Mouse (Mus musculus): ENCODE data around the gene Dnmt1. TPM values are rescaled to one million over a fixed set of nuclear protein-coding genes. Genes with fewer than 3 reads are reported as not detected.

Gene Dnmt1
- polyA plus RNA-seq, 1 experiment from 2014 or later: 88.1 TPM

GRCm38 (mm10) chr9:20965606-20966005, 5.9 kb upstream of the Dnmt1 start:
- Histone ChIP-seq H3K4me3 (ENCODE audit: low read depth, low read length) (no peak overlapping the region), H3K9me3 (replicated peaks; ENCODE audit: control insufficient read depth, low read length) (no peaks in the 10 kb centered on the region), H3K9ac (replicated peaks; ENCODE audit: low read length) (no peak overlapping the region), H3K27ac (replicated peaks; ENCODE audit: low read depth, low read length) (no peak overlapping the region), H3K27me3 (ENCODE audit: control insufficient read depth, insufficient read depth, low read length) (no peaks in the 10 kb centered on the region), H3K4me2 (ENCODE audit: low read depth, low read length) (no peak overlapping the region), H3K36me3 (replicated peaks; ENCODE audit: control insufficient read depth, insufficient read depth, low read depth, low read length) (peaks cover 17% of the 10 kb centered on the region), H3K4me1 (ENCODE audit: control insufficient read depth, insufficient read depth, low read length) (no peaks in the 10 kb centered on the region)
- WGBS: 92% methylated on average over 4 of the region's 4 CpGs
- no peak for DNase-seq (ENCODE audit: low spot score)
- no peak for ATAC-seq (replicated peaks; ENCODE audit: insufficient number of reproducible peaks, low FRiP score, low TSS enrichment, low read depth)

GRCm38 (mm10) chr9:20961557-20961956, 1.9 kb upstream of the Dnmt1 start:
- Histone ChIP-seq H3K27ac (replicated peaks; ENCODE audit: low read depth, low read length) (no peak overlapping the region), H3K27me3 (ENCODE audit: control insufficient read depth, insufficient read depth, low read length) (no peaks in the 10 kb centered on the region), H3K36me3 (replicated peaks; ENCODE audit: control insufficient read depth, insufficient read depth, low read depth, low read length) (peaks cover 1% of the 10 kb centered on the region), H3K4me2 (ENCODE audit: low read depth, low read length) (no peak overlapping the region), H3K9me3 (replicated peaks; ENCODE audit: control insufficient read depth, low read length) (no peaks in the 10 kb centered on the region), H3K4me3 (ENCODE audit: low read depth, low read length) (no peak overlapping the region), H3K9ac (replicated peaks; ENCODE audit: low read length) (no peak overlapping the region), H3K4me1 (ENCODE audit: control insufficient read depth, insufficient read depth, low read length) (no peaks in the 10 kb centered on the region)
- DNase-seq (ENCODE audit: low spot score) (no peak), ATAC-seq (replicated peaks; ENCODE audit: insufficient number of reproducible peaks, low FRiP score, low TSS enrichment, low read depth) (no peak)
- 78% methylated on average over 9 of the region's 9 CpGs for WGBS

- H3K4me3 ChIP-seq (ENCODE audit: low read depth, low read length): no peak overlapping the region
- ATAC-seq (replicated peaks; ENCODE audit: insufficient number of reproducible peaks, low FRiP score, low TSS enrichment, low read depth) (no peak), DNase-seq (ENCODE audit: low spot score) (no peak)
- WGBS: 84% methylated on average over 3 of the region's 3 CpGs
- no peak overlapping the region for H3K27ac ChIP-seq (replicated peaks; ENCODE audit: low read depth, low read length)
- no peak overlapping the region for H3K4me2 ChIP-seq (ENCODE audit: low read depth, low read length)
- no peaks in the 10 kb centered on the region for H3K36me3 ChIP-seq (replicated peaks; ENCODE audit: control insufficient read depth, insufficient read depth, low read depth, low read length)
- no peaks in the 10 kb centered on the region for H3K27me3 ChIP-seq (ENCODE audit: control insufficient read depth, insufficient read depth, low read length)
- H3K9ac ChIP-seq (replicated peaks; ENCODE audit: low read length): no peak overlapping the region
- no peaks in the 10 kb centered on the region for H3K9me3 ChIP-seq (replicated peaks; ENCODE audit: control insufficient read depth, low read length)
- H3K4me1 ChIP-seq (ENCODE audit: control insufficient read depth, insufficient read depth, low read length): no peaks in the 10 kb centered on the region
These were observed 2.7 kb downstream of the Dnmt1 start for GRCm38 (mm10) chr9:20956989-20957388.

- H3K4me2 ChIP-seq (ENCODE audit: low read depth, low read length): peak overlapping the region; percentile 84
- H3K4me1 ChIP-seq (ENCODE audit: control insufficient read depth, insufficient read depth, low read length): peaks cover 4% of the 10 kb centered on the region; the same call in 1 of the 2 replicates
- peak overlapping the region; percentile 92 for H3K4me3 ChIP-seq (ENCODE audit: low read depth, low read length)
- H3K27ac ChIP-seq (replicated peaks; ENCODE audit: low read depth, low read length): peak overlapping the region; percentile 88
- ATAC-seq (replicated peaks; ENCODE audit: insufficient number of reproducible peaks, low FRiP score, low TSS enrichment, low read depth): peak; percentile 94
- under 1% methylated on average over 51 of the region's 51 CpGs for WGBS
- no peaks in the 10 kb centered on the region for H3K27me3 ChIP-seq (ENCODE audit: control insufficient read depth, insufficient read depth, low read length)
- H3K36me3 ChIP-seq (replicated peaks; ENCODE audit: control insufficient read depth, insufficient read depth, low read depth, low read length): no peaks in the 10 kb centered on the region
- peak overlapping the region; percentile 91 for H3K9ac ChIP-seq (replicated peaks; ENCODE audit: low read length)
- peak; percentile 98 for DNase-seq (ENCODE audit: low spot score)
- no peaks in the 10 kb centered on the region for H3K9me3 ChIP-seq (replicated peaks; ENCODE audit: control insufficient read depth, low read length)
These were observed 7.0 kb downstream of the Dnmt1 start for GRCm38 (mm10) chr9:20952520-20953227.

- no peak for DNase-seq (ENCODE audit: low spot score)
- H3K4me3 ChIP-seq (ENCODE audit: low read depth, low read length): peak overlapping the region; percentile 92
- peak overlapping the region; percentile 84 for H3K4me2 ChIP-seq (ENCODE audit: low read depth, low read length)
- peak; percentile 74 for ATAC-seq (replicated peaks; ENCODE audit: insufficient number of reproducible peaks, low FRiP score, low TSS enrichment, low read depth)
- peaks cover 4% of the 10 kb centered on the region; the same call in 1 of the 2 replicates for H3K4me1 ChIP-seq (ENCODE audit: control insufficient read depth, insufficient read depth, low read length)
- no peaks in the 10 kb centered on the region for H3K36me3 ChIP-seq (replicated peaks; ENCODE audit: control insufficient read depth, insufficient read depth, low read depth, low read length)
- peak overlapping the region; percentile 88 for H3K27ac ChIP-seq (replicated peaks; ENCODE audit: low read depth, low read length)
- no peaks in the 10 kb centered on the region for H3K27me3 ChIP-seq (ENCODE audit: control insufficient read depth, insufficient read depth, low read length)
- no peaks in the 10 kb centered on the region for H3K9me3 ChIP-seq (replicated peaks; ENCODE audit: control insufficient read depth, low read length)
- 1% methylated on average over 16 of the region's 17 CpGs for WGBS
- H3K9ac ChIP-seq (replicated peaks; ENCODE audit: low read length): peak overlapping the region; percentile 91
These were observed 7.6 kb downstream of the Dnmt1 start for GRCm38 (mm10) chr9:20951966-20952519.

- Histone ChIP-seq H3K9me3 (replicated peaks; ENCODE audit: control insufficient read depth, low read length) (no peaks in the 10 kb centered on the region), H3K9ac (replicated peaks; ENCODE audit: low read length) (peak overlapping the region; percentile 91), H3K36me3 (replicated peaks; ENCODE audit: control insufficient read depth, insufficient read depth, low read depth, low read length) (no peaks in the 10 kb centered on the region), H3K27ac (replicated peaks; ENCODE audit: low read depth, low read length) (peak overlapping the region; percentile 88; the same call in 1 of the 2 replicates), H3K4me3 (ENCODE audit: low read depth, low read length) (peak overlapping the region; percentile 92), H3K27me3 (ENCODE audit: control insufficient read depth, insufficient read depth, low read length) (no peaks in the 10 kb centered on the region), H3K4me2 (ENCODE audit: low read depth, low read length) (peak overlapping the region; percentile 84), H3K4me1 (ENCODE audit: control insufficient read depth, insufficient read depth, low read length) (peaks cover 4% of the 10 kb centered on the region; the same call in 1 of the 2 replicates)
- peak; percentile 52 for DNase-seq (ENCODE audit: low spot score)
- no peak for ATAC-seq (replicated peaks; ENCODE audit: insufficient number of reproducible peaks, low FRiP score, low TSS enrichment, low read depth)
- 15% methylated on average over 14 of the region's 14 CpGs for whole genome bisulfite sequencing
These were observed 8.2 kb downstream of the Dnmt1 start for GRCm38 (mm10) chr9:20951441-20951840.

GRCm38 (mm10) chr9:20950419-20950818, 9.3 kb downstream of the Dnmt1 start:
- Histone ChIP-seq H3K9ac (replicated peaks; ENCODE audit: low read length) (peak overlapping the region; percentile 39; the same call in 1 of the 2 replicates), H3K36me3 (replicated peaks; ENCODE audit: control insufficient read depth, insufficient read depth, low read depth, low read length) (no peaks in the 10 kb centered on the region)

More at GRCm38 (mm10) chr9:20950419-20950818, 9.3 kb downstream of the Dnmt1 start:
- no peak for ATAC-seq (replicated peaks; ENCODE audit: insufficient number of reproducible peaks, low FRiP score, low TSS enrichment, low read depth)
- Histone ChIP-seq H3K4me2 (ENCODE audit: low read depth, low read length) (no peak overlapping the region), H3K27ac (replicated peaks; ENCODE audit: low read depth, low read length) (no peak overlapping the region), H3K4me3 (ENCODE audit: low read depth, low read length) (no peak overlapping the region; the same call in 1 of the 2 replicates), H3K4me1 (ENCODE audit: control insufficient read depth, insufficient read depth, low read length) (peaks cover 4% of the 10 kb centered on the region; the same call in 1 of the 2 replicates), H3K27me3 (ENCODE audit: control insufficient read depth, insufficient read depth, low read length) (no peaks in the 10 kb centered on the region), H3K9me3 (replicated peaks; ENCODE audit: control insufficient read depth, low read length) (no peaks in the 10 kb centered on the region)
- no peak for DNase-seq (ENCODE audit: low spot score)

All from embryonic facial prominence, embryonic 11.5 days (tissue).